8 mouse cellular contexts compared by ENCODE assay signal in the genomic region with DNA sequence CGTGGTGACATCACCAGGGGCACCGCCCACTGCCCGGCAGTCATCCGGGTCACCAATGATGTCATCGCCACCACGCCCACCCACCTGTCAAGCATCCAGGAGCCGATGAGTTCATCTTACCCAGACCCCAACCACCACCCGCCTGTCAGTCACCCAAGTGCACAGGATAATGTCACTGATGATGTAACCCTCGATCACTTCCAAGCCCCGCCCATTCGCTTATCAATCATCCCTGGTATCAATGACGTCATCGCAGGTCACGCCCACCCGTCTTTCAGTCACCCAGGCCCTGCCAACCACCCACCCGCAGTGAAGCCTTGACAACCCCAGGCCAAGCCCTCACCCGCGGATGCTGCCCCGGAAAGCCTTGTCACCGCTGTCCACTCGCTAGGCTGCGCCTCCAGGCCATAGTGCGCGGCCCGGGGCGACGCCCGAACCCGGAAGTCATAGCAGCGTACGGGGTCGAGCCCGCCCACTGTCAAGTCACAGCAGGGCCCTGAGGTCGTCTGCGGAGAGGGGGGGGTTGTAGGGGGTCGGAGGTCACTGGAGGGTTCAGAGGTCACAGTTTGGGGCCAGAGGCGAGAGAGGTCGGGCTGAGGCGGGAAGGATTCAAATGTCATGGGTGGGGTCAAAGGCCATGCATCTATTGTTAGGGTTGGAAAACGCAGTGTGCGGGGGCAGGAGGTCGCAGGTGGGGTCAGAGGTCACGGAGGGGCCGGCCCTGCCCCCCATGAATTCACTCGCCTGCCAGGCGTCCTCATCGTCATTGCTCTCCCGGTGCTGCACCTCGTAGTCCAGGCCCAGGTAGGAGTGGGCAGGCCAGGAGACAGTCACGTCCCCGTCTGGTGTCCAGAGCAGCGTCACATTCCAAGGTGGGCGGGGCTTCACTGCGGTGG. TPM values are rescaled to one million over a fixed set of nuclear protein-coding genes. Genes with fewer than 3 reads are reported as not detected.
DNase-seq lines count a peak whose midpoint lies in the region; ATAC-seq lines count a peak whose summit lies in the region.

No protein-coding gene starts in this region.

- peaks cover 11% of the 10 kb centered on the region; the same call in 1 of the 2 replicates for H3K36me3 ChIP-seq in embryonic facial prominence, embryonic 12.5 days
- peaks cover 26% of the 10 kb centered on the region for H3K36me3 ChIP-seq in midbrain, embryonic 12.5 days

- peak; percentile 14 for DNase-seq in embryo, embryonic 9.5 days (ENCODE audit: extremely low spot score)
- DNase-seq in embryo, embryonic 10.5 days (ENCODE audit: low spot score), result no peak
- DNase-seq in ES-CJ7 (ENCODE audit: low read depth, low spot score), result peak; percentile 80
- DNase-seq in heart, postnatal 14 days, result peak; percentile 22 to 33
- peak; percentile 17 to 38 for DNase-seq in layer of hippocampus, postnatal 25 days (ENCODE audit: extremely low spot score in 1 of 2, low spot score in 1 of 2)
- peak; percentile 50 for DNase-seq in thymus, postnatal 14 days

- H3K4me2 ChIP-seq in embryonic facial prominence, embryonic 12.5 days (replicated peaks), result peak overlapping the region; percentile 43
- H3K4me2 ChIP-seq in midbrain, embryonic 12.5 days (replicated peaks), result peak overlapping the region; percentile 49

- H3K9me3 ChIP-seq in embryonic facial prominence, embryonic 12.5 days, result peaks cover 58% of the 10 kb centered on the region
- H3K9me3 ChIP-seq in midbrain, embryonic 12.5 days, result peaks cover 63% of the 10 kb centered on the region

- ATAC-seq in embryonic facial prominence, embryonic 12.5 days (ENCODE audit: insufficient number of reproducible peaks, insufficient read depth, low FRiP score, low TSS enrichment), result no peak
- peak; percentile 2; the same call in 1 of the 2 replicates for ATAC-seq in midbrain, embryonic 12.5 days (ENCODE audit: low FRiP score, low read depth)

- 76% methylated on average over 54 of the region's 54 CpGs for WGBS in embryonic facial prominence, embryonic 12.5 days
- WGBS in midbrain, embryonic 12.5 days, result 76% methylated on average over 54 of the region's 54 CpGs

- no peaks in the 10 kb centered on the region for H3K27me3 ChIP-seq in embryonic facial prominence, embryonic 12.5 days
- no peaks in the 10 kb centered on the region for H3K27me3 ChIP-seq in midbrain, embryonic 12.5 days

- no peaks in the 10 kb centered on the region for H3K4me1 ChIP-seq in embryonic facial prominence, embryonic 12.5 days
- H3K4me1 ChIP-seq in midbrain, embryonic 12.5 days, result no peaks in the 10 kb centered on the region

- intact Hi-C loops in heart, postnatal 14 days (cut with DNase I), result loop anchor here (10.0 kb wide), 1 partner anchor 369 kb away; a partner anchor contains a TSS

- no peak overlapping the region for H3K9ac ChIP-seq in embryonic facial prominence, embryonic 12.5 days
- no peak overlapping the region for H3K9ac ChIP-seq in midbrain, embryonic 12.5 days (replicated peaks)

- H3K4me3 ChIP-seq in embryonic facial prominence, embryonic 12.5 days, result peak overlapping the region; percentile 55
- peak overlapping the region; percentile 69 for H3K4me3 ChIP-seq in midbrain, embryonic 12.5 days

- H3K27ac ChIP-seq in embryonic facial prominence, embryonic 12.5 days, result peak overlapping the region; percentile 88; the same call in 1 of the 2 replicates
- no peak overlapping the region for H3K27ac ChIP-seq in midbrain, embryonic 12.5 days (replicated peaks)

RNA-seq across cellular contexts. Expression of a gene that starts 2.9 kb away (rescaled TPM):
- polyA plus RNA-seq in embryonic facial prominence, embryonic 12.5 days (2016; fragmentation: Nextera tagmentation; extraction: Ambion mirVana), result 5.4 and 7.1 TPM in 2 replicates
- 10 to 100 TPM; 10.3 to 11.7 TPM for total RNA-seq in heart, postnatal 14 days (2021)
- total RNA-seq in layer of hippocampus, postnatal 25 days (2021), result 10 to 100 TPM; 29.1 to 31.3 TPM
- 5.7 TPM in 2 replicates for polyA plus RNA-seq in midbrain, embryonic 12.5 days (2016; fragmentation: Nextera tagmentation; extraction: Ambion mirVana)
